Mouse (Mus musculus) liver, postnatal 0 days (tissue): ENCODE results near the gene Ap2b1. TPM values are rescaled to one million over a fixed set of nuclear protein-coding genes. Genes with fewer than 3 reads are reported as not detected.
A peak's percentile ranks its signal among the peaks of the same experiment; 100 is the strongest.

ENCODE experiments used
- ATAC-seq: fragments of 200-750 bp; cut with Nextera tagmentation; 2 replicates; pipeline ENCODE4 v1.8.0; 2017; ENCODE audit warnings: mild to moderate bottlenecking, moderate library complexity
- DNase-seq: peaks from one replicate; pipeline ENCODE4 v3.0.0-alpha.2; 2016
- H3K27ac ChIP-seq: fragments of 300-500 bp; sonication (generic); 2 replicates; pipeline ENCODE4 v1.5.1; 2014; ENCODE audit warnings: antibody characterized with exemption, moderate library complexity, mild to moderate bottlenecking, low read depth
- H3K27me3 ChIP-seq: fragments of 300-500 bp; sonication (generic); 2 replicates; pipeline ENCODE4 v1.6.1; 2014; ENCODE audit warnings: low read length, control low read depth, mixed read lengths; ENCODE audit not compliant: insufficient read depth
- H3K36me3 ChIP-seq: fragments of 300-500 bp; sonication (generic); replicated peaks from 2 replicates; pipeline ENCODE4 v1.6.1; 2014; ENCODE audit warnings: mild to moderate bottlenecking, control low read depth, low read length, moderate library complexity, mixed read lengths; ENCODE audit not compliant: insufficient read depth
- H3K4me1 ChIP-seq: fragments of 300-500 bp; sonication (generic); 2 replicates; pipeline ENCODE4 v1.6.1; 2014; ENCODE audit warnings: antibody characterized with exemption, mild to moderate bottlenecking, control low read depth; ENCODE audit not compliant: insufficient read depth
- H3K4me2 ChIP-seq: fragments of 300-500 bp; sonication (generic); 2 replicates; pipeline ENCODE4 v1.6.1; 2014; ENCODE audit warnings: low read depth, mild to moderate bottlenecking, low read length, moderate library complexity, mixed read lengths
- H3K4me3 ChIP-seq: fragments of 300-500 bp; sonication (generic); 2 replicates; pipeline ENCODE4 v1.5.1; 2014; ENCODE audit warnings: low read depth, low read length
- H3K9ac ChIP-seq: fragments of 300-500 bp; sonication (generic); replicated peaks from 2 replicates; pipeline ENCODE4 v1.6.1; 2014; ENCODE audit warnings: mild to moderate bottlenecking, moderate library complexity
- H3K9me3 ChIP-seq: fragments of 300-500 bp; sonication (generic); 2 replicates; pipeline ENCODE4 v1.6.1; 2016; ENCODE audit warnings: mild to moderate bottlenecking, control low read depth, low read length, mixed read lengths
- CTCF ChIP-seq: sonication (generic); IDR thresholded peaks from 2 replicates; pipeline ENCODE4 v1.5.1; 2016; ENCODE audit warnings: antibody characterized with exemption, low read depth
- EP300 ChIP-seq: IDR thresholded peaks from 2 replicates; pipeline ENCODE4 v1.6.1; 2016; ENCODE audit warnings: antibody characterized with exemption, low read depth, mild to moderate bottlenecking
- WGBS: fragments of 180-500 bp; shearing (Covaris S2); extraction: QIAGEN DNeasy Blood & Tissue Kit; methylation state at CpG from one replicate; pipeline ENCODE4 v1.1.7; 2014; ENCODE audit not compliant: insufficient replicate concordance; 5-methylcytosine and 5-hydroxymethylcytosine counted together
- polyA plus RNA-seq: library from polyadenylated mRNA; unstranded; fragments of >200 nt; fragmentation: Nextera tagmentation; extraction: Ambion mirVana; gene quantifications from 2 replicates; pipeline ENCODE4 v1.2.1, GENCODE M21; 2015

Ap2b1 gene
- polyA plus RNA-seq, 1 experiment from 2014 or later: 8.3 TPM

DNA sequence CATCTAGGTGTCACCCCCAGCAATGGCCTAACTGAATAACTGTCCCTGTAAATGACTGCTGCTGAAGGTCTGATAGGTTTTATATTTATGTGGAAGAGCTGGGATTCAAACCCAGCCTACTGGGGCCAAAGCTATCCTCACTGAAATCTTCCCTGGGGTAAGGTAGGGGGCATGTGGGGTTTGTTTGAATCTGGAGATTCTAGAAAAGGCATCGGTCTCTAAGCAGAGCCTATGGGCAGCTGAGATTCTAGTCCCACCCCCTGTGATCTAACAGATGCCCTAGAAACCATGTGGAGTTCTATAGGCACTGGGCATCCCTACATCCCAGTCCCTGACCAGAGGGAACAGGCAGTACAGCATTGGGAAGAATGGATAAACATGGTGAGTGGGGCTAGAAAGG, 138.6 kb downstream of the Ap2b1 start, which contains the start of gene 1700020L24Rik:
1700020L24Rik (plus strand) TSS at position 301 of the 400 bp plus-strand sequence.
- no peak for TF ChIP-seq EP300
- H3K27me3 ChIP-seq: peaks cover 15% of the 10 kb centered on the region
- 0 out of 2 replicates have a peak, but pooled peaks cover 2% of the 10 kb centered on the region for H3K4me1 ChIP-seq
- ATAC-seq (no peak), DNase-seq (no peak)
- H3K9me3 ChIP-seq: no peaks in the 10 kb centered on the region
- WGBS: 71% methylated on average over 1 of the region's 1 CpGs
- no peak within 1 kb of the TSS for H3K27ac ChIP-seq
- no peak within 1 kb of the TSS for H3K4me3 ChIP-seq
- H3K9ac ChIP-seq: no peak within 1 kb of the TSS
- H3K36me3 ChIP-seq: no peaks in the 10 kb centered on the region
- H3K4me2 ChIP-seq: no peak within 1 kb of the TSS

DNA sequence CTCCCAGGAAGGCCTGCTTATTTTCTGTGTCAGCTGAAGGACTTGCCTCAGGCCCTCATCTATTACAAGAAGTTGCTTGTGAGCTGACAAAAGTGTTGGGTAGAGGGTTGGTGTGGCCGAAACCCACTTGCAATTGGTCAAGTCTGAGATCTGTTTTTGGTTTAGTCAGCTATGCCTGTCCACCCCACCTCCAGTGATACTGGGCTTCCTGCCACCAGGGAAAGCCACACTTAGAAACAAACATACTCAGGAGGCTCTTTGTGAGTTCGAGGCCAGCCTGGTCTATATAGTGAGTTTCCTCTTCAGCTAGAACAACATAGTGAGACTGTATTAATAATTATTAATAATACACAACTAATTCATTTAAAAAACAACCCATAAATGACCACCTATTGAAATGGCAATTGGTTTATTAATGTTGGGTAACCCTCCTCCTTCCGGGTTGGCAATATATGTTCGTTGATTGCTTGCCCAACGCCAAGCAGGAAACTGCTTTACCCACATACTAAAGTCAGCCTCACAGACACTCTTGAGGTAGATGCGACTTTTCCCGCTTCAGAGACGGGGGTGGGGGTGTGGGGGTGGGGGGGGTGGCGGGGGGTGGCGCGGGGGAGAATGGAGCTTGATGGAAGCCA, 140.7 kb downstream of the Ap2b1 start:
- ATAC-seq: no peak
- Histone ChIP-seq H3K27ac (no peak overlapping the region), H3K27me3 (peaks cover 37% of the 10 kb centered on the region), H3K9me3 (no peaks in the 10 kb centered on the region), H3K9ac (no peak overlapping the region), H3K4me3 (peak overlapping the region; percentile 70), H3K4me1 (peaks cover 6% of the 10 kb centered on the region; the same call in 1 of the 2 replicates), H3K36me3 (no peaks in the 10 kb centered on the region), H3K4me2 (peak overlapping the region; percentile 98)
- 15% methylated on average over 11 of the region's 11 CpGs for WGBS
- no peak for TF ChIP-seq CTCF
- no peak for TF ChIP-seq EP300
- DNase-seq: no peak

DNA sequence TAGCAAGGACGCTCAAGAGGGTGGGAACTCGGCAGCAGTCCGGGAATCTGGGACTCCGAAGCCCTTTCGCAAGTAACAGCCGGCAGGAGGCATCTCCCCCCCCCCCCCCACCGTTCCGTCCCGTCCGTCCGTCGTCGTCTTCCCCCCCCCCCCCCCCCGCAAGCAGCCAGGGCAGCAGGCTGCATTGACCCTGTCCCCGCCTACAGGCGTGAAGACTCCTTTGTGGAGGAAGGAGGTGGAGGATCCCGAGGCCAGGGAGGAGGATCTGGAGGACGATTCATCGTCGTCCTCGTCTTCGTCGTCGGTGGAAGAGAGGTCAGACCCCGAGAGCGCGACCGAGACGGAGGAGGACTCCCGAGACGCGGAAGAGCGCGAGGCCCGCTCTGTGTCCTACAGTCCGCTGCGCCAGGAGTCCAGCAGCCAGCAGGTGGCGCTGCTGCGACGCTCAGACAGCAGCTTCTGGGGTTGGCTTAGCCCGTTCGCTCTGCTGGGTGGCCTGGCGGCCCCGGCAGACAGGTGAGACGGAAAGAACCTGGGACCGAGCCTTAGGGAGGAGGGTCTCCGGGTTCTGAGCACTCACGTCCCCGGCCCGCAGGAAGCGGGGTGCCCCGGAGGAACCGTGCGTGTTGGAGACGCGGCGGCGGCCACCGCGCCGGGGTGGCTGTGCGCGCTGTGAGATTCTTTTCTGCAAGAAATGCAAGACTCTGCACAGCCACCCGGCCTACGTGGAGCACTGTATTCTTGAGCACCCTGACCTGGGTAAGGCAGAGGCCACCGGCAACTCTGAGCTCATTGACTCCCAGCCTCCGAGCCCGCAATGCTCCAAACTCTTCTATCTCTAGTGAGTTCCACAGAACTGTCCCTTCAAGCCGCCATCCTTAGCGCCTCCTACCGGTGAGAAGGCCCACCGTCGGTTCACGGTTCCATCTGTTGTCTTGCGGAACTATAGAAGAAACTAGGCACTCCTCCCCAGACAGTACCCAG, 141.5 kb downstream of the Ap2b1 start:
- Histone ChIP-seq H3K4me2 (peak overlapping the region; percentile 98), H3K4me3 (peak overlapping the region; percentile 70), H3K36me3 (no peaks in the 10 kb centered on the region), H3K9ac (peak overlapping the region; percentile 62), H3K9me3 (no peaks in the 10 kb centered on the region), H3K27ac (peak overlapping the region; percentile 36; the same call in 1 of the 2 replicates), H3K4me1 (peaks cover 9% of the 10 kb centered on the region), H3K27me3 (peaks cover 45% of the 10 kb centered on the region)
- TF ChIP-seq CTCF (peak; percentile 99), EP300 (no peak)
- DNase-seq (peak; percentile 91), ATAC-seq (peak; percentile 95)
- 1% methylated on average over 60 of the region's 75 CpGs for WGBS

DNA sequence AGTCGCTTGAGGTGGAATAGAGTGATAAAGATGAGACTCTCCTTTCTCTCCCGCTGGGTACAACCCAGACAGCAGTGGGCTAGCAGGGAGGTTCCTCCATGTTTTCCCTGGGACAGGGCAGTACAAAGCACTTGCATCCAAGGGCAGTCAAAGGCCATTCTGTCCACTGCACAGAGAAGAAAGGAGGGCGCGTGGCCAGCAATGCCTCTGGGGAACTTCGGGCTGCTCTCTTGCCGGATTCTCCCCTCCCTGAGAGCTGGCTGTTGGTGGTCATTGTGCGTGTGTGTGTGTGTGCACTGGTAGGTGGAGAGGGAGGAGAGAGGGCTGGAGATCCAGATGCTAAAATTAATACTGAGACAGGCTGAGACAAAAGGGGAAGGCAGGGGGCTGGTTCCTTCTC, 142.4 kb downstream of the Ap2b1 start:
- Histone ChIP-seq H3K9ac (no peak overlapping the region; the same call in 1 of the 2 replicates), H3K9me3 (no peaks in the 10 kb centered on the region), H3K4me3 (peak overlapping the region; percentile 70), H3K4me1 (peaks cover 9% of the 10 kb centered on the region), H3K36me3 (no peaks in the 10 kb centered on the region), H3K27me3 (peaks cover 47% of the 10 kb centered on the region), H3K27ac (no peak overlapping the region), H3K4me2 (peak overlapping the region; percentile 98)
- TF ChIP-seq CTCF: no peak
- no peak for TF ChIP-seq EP300
- 41% methylated on average over 6 of the region's 7 CpGs for WGBS
- DNase-seq (no peak), ATAC-seq (no peak)

DNA sequence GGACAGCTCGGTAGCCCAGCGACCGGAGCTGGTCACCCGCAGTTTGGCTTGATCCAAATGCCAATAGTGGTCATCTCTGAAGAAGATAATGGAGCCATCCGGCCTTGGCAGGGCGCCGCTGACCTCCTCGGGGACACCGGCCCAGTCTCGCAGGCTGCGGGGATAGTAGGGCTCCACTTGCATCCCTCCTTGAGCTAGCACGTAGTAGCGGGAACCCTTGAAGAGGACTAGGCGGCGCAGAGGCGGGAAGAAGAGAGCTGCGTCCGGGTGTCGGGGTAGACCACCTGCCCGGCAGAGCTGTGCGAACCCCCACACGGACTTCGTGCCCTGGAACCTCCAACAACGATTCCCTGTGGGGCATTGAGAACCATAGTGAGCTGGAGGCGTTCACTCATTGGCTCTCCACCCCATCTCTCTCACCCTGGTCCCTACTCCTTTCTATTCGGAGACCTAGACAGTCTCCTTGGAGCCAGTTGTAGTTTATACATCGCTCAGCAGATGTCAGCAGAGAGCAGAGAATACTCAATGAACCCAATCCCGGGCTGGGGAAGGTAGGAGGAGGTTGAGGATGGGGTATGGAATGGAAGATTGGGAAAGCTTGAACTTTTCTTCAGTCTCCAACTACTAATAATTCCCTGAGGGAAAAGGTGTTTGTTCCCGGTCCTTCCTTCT, 143.9 kb downstream of the Ap2b1 start:
- ATAC-seq (no peak), DNase-seq (peak; percentile 76)
- peaks cover 13% of the 10 kb centered on the region for H3K4me1 ChIP-seq
- 12% methylated on average over 29 of the region's 29 CpGs for WGBS
- H3K9ac ChIP-seq: no peak overlapping the region
- no peaks in the 10 kb centered on the region for H3K36me3 ChIP-seq
- no peak overlapping the region for H3K27ac ChIP-seq
- TF ChIP-seq CTCF (peak; percentile 82), EP300 (no peak)
- H3K27me3 ChIP-seq: peaks cover 47% of the 10 kb centered on the region
- H3K9me3 ChIP-seq: no peaks in the 10 kb centered on the region
- no peak overlapping the region for H3K4me3 ChIP-seq
- H3K4me2 ChIP-seq: peak overlapping the region; percentile 59

DNA sequence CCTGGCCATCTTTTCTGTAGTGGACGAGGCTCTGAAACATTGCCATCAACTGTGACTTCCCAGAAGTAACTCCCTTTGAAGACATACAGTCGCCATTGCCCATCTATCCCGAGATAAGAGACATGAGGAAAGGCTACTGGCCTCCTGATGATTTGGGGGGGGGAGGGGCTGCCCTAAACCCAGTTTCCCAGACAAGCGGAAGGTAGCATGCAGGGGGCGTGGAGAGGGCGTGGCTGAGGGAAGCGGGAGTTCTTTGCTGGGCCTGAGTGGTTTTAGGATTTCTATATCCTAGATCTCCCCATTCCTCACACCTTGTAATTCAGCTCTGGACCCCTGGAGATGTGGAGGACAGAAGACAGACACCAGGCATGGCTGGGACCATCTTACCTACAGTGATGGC, 145.0 kb downstream of the Ap2b1 start:
- no peak overlapping the region for H3K27ac ChIP-seq
- ATAC-seq: no peak
- peaks cover 47% of the 10 kb centered on the region for H3K27me3 ChIP-seq
- no peak for DNase-seq
- no peaks in the 10 kb centered on the region for H3K36me3 ChIP-seq
- H3K4me3 ChIP-seq: no peak overlapping the region
- 6% methylated on average over 7 of the region's 7 CpGs for WGBS
- TF ChIP-seq CTCF (no peak), EP300 (no peak)
- H3K4me2 ChIP-seq: no peak overlapping the region
- H3K9ac ChIP-seq: no peak overlapping the region
- H3K9me3 ChIP-seq: no peaks in the 10 kb centered on the region
- H3K4me1 ChIP-seq: peaks cover 17% of the 10 kb centered on the region
